Mouse (Mus musculus): ENCODE data around the gene Muc13. TPM values are rescaled to one million over a fixed set of nuclear protein-coding genes. Genes with fewer than 3 reads are reported as not detected.

Muc13 gene
- polyA plus RNA-seq (2015; fragmentation: Nextera tagmentation; extraction: Ambion mirVana), result 1.5 and 3.2 TPM in 2 replicates

DNA sequence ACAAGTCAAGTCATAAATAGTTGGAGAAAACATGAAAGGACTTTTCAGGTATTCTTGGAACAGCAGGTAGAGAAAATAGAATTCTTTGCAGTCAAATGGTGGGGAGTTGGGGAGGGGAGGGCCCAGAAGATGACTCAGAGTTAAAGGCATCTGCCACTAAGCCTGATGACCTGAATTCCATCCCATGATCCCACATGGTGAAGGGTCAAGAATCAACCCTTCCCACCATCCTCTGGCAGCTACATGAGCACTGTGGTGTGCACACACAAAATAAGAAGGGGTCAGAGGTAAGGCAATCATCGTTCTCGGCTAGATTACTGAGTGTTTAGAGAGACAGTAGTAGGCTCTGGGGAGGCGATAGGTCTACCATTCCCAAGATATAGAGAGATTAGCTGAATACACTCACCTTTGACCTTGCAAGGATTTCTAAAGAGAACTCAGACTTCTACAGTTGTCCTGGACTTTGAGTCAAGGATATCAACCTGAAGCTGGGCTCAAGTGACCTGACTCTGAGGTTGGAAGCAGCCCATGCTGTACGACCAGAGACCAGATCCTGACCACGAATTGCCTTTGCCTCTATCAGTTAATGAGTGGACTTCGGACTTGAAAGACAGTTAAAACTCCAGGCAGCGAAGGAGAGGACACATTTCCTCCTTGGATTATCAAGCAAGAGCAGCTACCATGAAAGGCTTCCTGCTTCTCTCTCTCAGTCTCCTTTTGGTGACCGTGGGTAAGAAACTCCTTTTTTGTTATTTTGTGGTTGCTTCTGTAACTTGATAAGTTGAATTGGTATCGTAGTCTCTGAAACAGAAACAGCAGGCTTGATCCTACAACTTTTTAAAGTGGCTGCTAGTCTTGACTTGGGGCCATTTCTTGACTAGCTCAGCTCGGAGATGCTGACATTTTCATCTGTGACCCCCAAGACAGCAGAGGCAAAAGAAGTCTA lies at the start of gene Muc13:
Gene Muc13, plus strand, starts transcription at position 192 of the 946 bp plus-strand sequence.
- 23% methylated on average over 10 of the region's 10 CpGs for WGBS (ENCODE audit: insufficient replicate concordance)
- H3K4me1 ChIP-seq (ENCODE audit: control insufficient read depth, low read depth, low read length), result peaks cover 5% of the 10 kb centered on the region
- H3K27me3 ChIP-seq (ENCODE audit: control insufficient read depth, insufficient read depth, low read depth, low read length), result no peaks in the 10 kb centered on the region
- H3K27ac ChIP-seq (ENCODE audit: low read length), result no peak within 1 kb of the TSS
- no peak for ATAC-seq (ENCODE audit: low read depth)
- no peak within 1 kb of the TSS for H3K9ac ChIP-seq (ENCODE audit: low read depth, low read length)
- no peak within 1 kb of the TSS for H3K4me2 ChIP-seq (ENCODE audit: low read depth, low read length)
- H3K36me3 ChIP-seq (ENCODE audit: control insufficient read depth, insufficient read depth), result no peaks in the 10 kb centered on the region
- H3K9me3 ChIP-seq (replicated peaks; ENCODE audit: control insufficient read depth, low read length), result no peaks in the 10 kb centered on the region
- no peak within 1 kb of the TSS for H3K4me3 ChIP-seq (ENCODE audit: low read depth, low read length)

GRCm38 (mm10) chr16:33744622-33745419 lies 49.0 kb upstream of the Muc13 start:
- no peak for ATAC-seq (ENCODE audit: low read depth)
- Histone ChIP-seq H3K4me1 (ENCODE audit: control insufficient read depth, low read depth, low read length) (no peaks in the 10 kb centered on the region), H3K36me3 (ENCODE audit: control insufficient read depth, insufficient read depth) (no peaks in the 10 kb centered on the region), H3K27me3 (ENCODE audit: control insufficient read depth, insufficient read depth, low read depth, low read length) (no peaks in the 10 kb centered on the region), H3K9me3 (replicated peaks; ENCODE audit: control insufficient read depth, low read length) (no peaks in the 10 kb centered on the region), H3K4me2 (ENCODE audit: low read depth, low read length) (no peak overlapping the region), H3K9ac (ENCODE audit: low read depth, low read length) (no peak overlapping the region), H3K4me3 (ENCODE audit: low read depth, low read length) (no peak overlapping the region), H3K27ac (ENCODE audit: low read length) (no peak overlapping the region)
- 36% methylated on average over 7 of the region's 7 CpGs for WGBS (ENCODE audit: insufficient replicate concordance)

GRCm38 (mm10) chr16:33745457-33745856 lies 48.4 kb upstream of the Muc13 start:
- no peaks in the 10 kb centered on the region for H3K9me3 ChIP-seq (replicated peaks; ENCODE audit: control insufficient read depth, low read length)
- 54% methylated on average over 7 of the region's 7 CpGs for WGBS (ENCODE audit: insufficient replicate concordance)
- no peak overlapping the region for H3K9ac ChIP-seq (ENCODE audit: low read depth, low read length)
- H3K4me1 ChIP-seq (ENCODE audit: control insufficient read depth, low read depth, low read length), result no peaks in the 10 kb centered on the region
- H3K27me3 ChIP-seq (ENCODE audit: control insufficient read depth, insufficient read depth, low read depth, low read length), result no peaks in the 10 kb centered on the region
- ATAC-seq (ENCODE audit: low read depth), result 0 out of 2 replicates have a peak, but pooled peaks have one; percentile 21
- no peak overlapping the region for H3K4me2 ChIP-seq (ENCODE audit: low read depth, low read length)
- no peak overlapping the region for H3K27ac ChIP-seq (ENCODE audit: low read length)
- no peak overlapping the region for H3K4me3 ChIP-seq (ENCODE audit: low read depth, low read length)
- no peaks in the 10 kb centered on the region for H3K36me3 ChIP-seq (ENCODE audit: control insufficient read depth, insufficient read depth)

DNA sequence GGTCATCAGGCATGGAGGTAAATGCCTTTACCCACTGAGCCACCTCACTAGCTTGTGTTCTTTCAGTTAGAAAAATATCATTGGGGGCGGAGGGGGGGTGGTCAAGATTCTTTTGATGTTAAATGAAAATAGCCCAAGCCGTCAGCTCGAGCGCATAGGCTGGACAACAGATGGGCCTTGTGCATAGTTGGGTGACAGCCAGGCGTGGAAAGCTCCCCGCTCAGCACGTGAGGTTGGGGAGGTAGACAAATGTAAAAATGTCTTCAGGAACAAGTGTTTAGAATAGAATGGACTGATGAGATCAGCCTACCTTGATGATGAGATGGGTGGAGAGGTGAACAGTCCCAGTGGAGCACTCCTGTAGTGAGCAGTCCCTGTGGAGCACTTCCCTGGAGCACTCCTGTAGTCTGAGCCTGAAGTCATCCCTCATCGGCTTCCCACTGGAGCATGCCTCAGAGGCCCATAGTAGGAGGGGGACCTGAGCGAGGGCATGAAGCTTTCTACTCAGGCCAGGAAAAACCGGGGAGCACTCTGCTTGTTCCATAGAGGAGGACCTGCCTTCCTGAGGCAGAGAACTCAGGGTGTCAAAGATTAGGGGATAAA lies 47.7 kb upstream of the Muc13 start:
- no peak overlapping the region for H3K9ac ChIP-seq (ENCODE audit: low read depth, low read length)
- H3K36me3 ChIP-seq (ENCODE audit: control insufficient read depth, insufficient read depth), result no peaks in the 10 kb centered on the region
- WGBS (ENCODE audit: insufficient replicate concordance), result 73% methylated on average over 10 of the region's 10 CpGs
- no peak overlapping the region for H3K27ac ChIP-seq (ENCODE audit: low read length)
- H3K4me3 ChIP-seq (ENCODE audit: low read depth, low read length), result no peak overlapping the region
- no peak overlapping the region for H3K4me2 ChIP-seq (ENCODE audit: low read depth, low read length)
- ATAC-seq (ENCODE audit: low read depth), result no peak
- H3K9me3 ChIP-seq (replicated peaks; ENCODE audit: control insufficient read depth, low read length), result no peaks in the 10 kb centered on the region
- H3K27me3 ChIP-seq (ENCODE audit: control insufficient read depth, insufficient read depth, low read depth, low read length), result no peaks in the 10 kb centered on the region
- H3K4me1 ChIP-seq (ENCODE audit: control insufficient read depth, low read depth, low read length), result peaks cover 3% of the 10 kb centered on the region; the same call in 1 of the 2 replicates

DNA sequence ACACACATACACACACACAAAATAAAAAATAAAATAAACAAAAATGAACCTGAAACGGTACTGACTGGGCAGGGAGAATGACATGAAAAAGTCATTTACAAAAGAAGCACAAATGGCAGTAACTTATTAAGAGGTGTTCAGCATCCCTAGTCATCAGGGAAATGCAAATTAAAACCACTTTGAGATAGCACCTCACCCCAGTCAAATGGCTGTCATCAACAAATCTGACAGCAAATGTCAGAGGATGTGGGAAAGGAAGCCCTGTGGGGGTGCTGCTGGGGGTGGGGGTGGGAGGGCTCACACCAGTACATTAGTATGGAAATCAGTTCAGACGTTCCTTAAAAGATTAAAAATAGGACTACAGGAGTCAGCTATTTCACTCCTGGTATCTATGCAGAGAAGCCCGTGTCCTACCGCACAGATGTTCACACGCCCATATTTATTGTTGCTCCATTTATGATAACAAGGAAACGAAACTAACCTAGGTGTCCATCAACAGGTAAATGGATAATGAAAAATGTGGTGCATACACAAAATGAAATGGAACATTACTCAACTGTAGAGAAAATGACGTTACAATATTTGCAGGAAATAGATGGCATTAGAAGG lies 46.4 kb upstream of the Muc13 start:
- no peak for ATAC-seq (ENCODE audit: low read depth)
- Histone ChIP-seq H3K36me3 (ENCODE audit: control insufficient read depth, insufficient read depth) (no peaks in the 10 kb centered on the region), H3K9me3 (replicated peaks; ENCODE audit: control insufficient read depth, low read length) (no peaks in the 10 kb centered on the region), H3K4me3 (ENCODE audit: low read depth, low read length) (no peak overlapping the region), H3K27ac (ENCODE audit: low read length) (no peak overlapping the region), H3K9ac (ENCODE audit: low read depth, low read length) (no peak overlapping the region), H3K4me2 (ENCODE audit: low read depth, low read length) (no peak overlapping the region), H3K4me1 (ENCODE audit: control insufficient read depth, low read depth, low read length) (peaks cover 3% of the 10 kb centered on the region; the same call in 1 of the 2 replicates), H3K27me3 (ENCODE audit: control insufficient read depth, insufficient read depth, low read depth, low read length) (no peaks in the 10 kb centered on the region)
- WGBS (ENCODE audit: insufficient replicate concordance), result 30% methylated on average over 7 of the region's 7 CpGs

- Histone ChIP-seq H3K9me3 (replicated peaks; ENCODE audit: control insufficient read depth, low read length) (no peaks in the 10 kb centered on the region), H3K27me3 (ENCODE audit: control insufficient read depth, insufficient read depth, low read depth, low read length) (no peaks in the 10 kb centered on the region), H3K4me1 (ENCODE audit: control insufficient read depth, low read depth, low read length) (peaks cover 3% of the 10 kb centered on the region; the same call in 1 of the 2 replicates), H3K4me3 (ENCODE audit: low read depth, low read length) (no peak overlapping the region), H3K4me2 (ENCODE audit: low read depth, low read length) (no peak overlapping the region), H3K27ac (ENCODE audit: low read length) (no peak overlapping the region), H3K36me3 (ENCODE audit: control insufficient read depth, insufficient read depth) (no peaks in the 10 kb centered on the region; the same call in 1 of the 2 replicates), H3K9ac (ENCODE audit: low read depth, low read length) (no peak overlapping the region)
- no peak for ATAC-seq (ENCODE audit: low read depth)
- WGBS (ENCODE audit: insufficient replicate concordance), result 67% methylated on average over 2 of the region's 2 CpGs
These were observed 45.8 kb upstream of the Muc13 start for GRCm38 (mm10) chr16:33747994-33748393.

DNA sequence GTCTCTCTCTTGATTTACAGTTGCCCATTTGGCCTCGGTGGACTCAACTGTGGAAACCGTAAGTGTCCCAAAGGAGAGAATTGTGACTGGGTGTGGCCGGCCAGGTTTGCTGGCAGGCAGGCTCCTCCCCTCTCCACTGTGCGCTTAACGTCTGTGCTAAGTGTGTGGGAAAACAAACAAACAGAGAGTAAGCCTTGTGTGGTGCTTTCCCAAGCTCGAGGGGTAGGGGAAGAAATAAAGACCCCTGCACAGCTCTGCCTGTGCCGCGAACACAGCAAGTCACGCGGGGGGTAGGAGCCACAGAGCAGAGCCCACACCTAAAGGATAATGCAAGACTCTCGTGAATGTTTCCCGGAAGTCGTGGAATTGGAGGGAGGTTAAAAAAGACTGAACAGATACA lies 42.7 kb upstream of the Muc13 start:
- Histone ChIP-seq H3K4me2 (ENCODE audit: low read depth, low read length) (peak overlapping the region; percentile 68), H3K27ac (ENCODE audit: low read length) (peak overlapping the region; percentile 72)
- peak; percentile 44 for ATAC-seq (ENCODE audit: low read depth)

GRCm38 (mm10) chr16:33751590-33751989 lies 42.2 kb upstream of the Muc13 start:
- Histone ChIP-seq H3K4me3 (ENCODE audit: low read depth, low read length) (peak overlapping the region; percentile 45), H3K27ac (ENCODE audit: low read length) (peak overlapping the region; percentile 72; the same call in 1 of the 2 replicates), H3K9me3 (replicated peaks; ENCODE audit: control insufficient read depth, low read length) (no peaks in the 10 kb centered on the region), H3K9ac (ENCODE audit: low read depth, low read length) (peak overlapping the region; percentile 38; the same call in 1 of the 2 replicates), H3K4me2 (ENCODE audit: low read depth, low read length) (peak overlapping the region; percentile 68), H3K4me1 (ENCODE audit: control insufficient read depth, low read depth, low read length) (peaks cover 3% of the 10 kb centered on the region), H3K36me3 (ENCODE audit: control insufficient read depth, insufficient read depth) (no peaks in the 10 kb centered on the region; the same call in 1 of the 2 replicates), H3K27me3 (ENCODE audit: control insufficient read depth, insufficient read depth, low read depth, low read length) (no peaks in the 10 kb centered on the region)
- peak; percentile 79 for ATAC-seq (ENCODE audit: low read depth)
- 28% methylated on average over 12 of the region's 12 CpGs for WGBS (ENCODE audit: insufficient replicate concordance)

More for the DNA sequence above, 42.7 kb upstream of the Muc13 start:
- H3K36me3 ChIP-seq (ENCODE audit: control insufficient read depth, insufficient read depth), result no peaks in the 10 kb centered on the region; the same call in 1 of the 2 replicates
- peak overlapping the region; percentile 38 for H3K9ac ChIP-seq (ENCODE audit: low read depth, low read length)
- no peaks in the 10 kb centered on the region for H3K27me3 ChIP-seq (ENCODE audit: control insufficient read depth, insufficient read depth, low read depth, low read length)
- H3K4me3 ChIP-seq (ENCODE audit: low read depth, low read length), result peak overlapping the region; percentile 45
- WGBS (ENCODE audit: insufficient replicate concordance), result 14% methylated on average over 13 of the region's 13 CpGs
- H3K4me1 ChIP-seq (ENCODE audit: control insufficient read depth, low read depth, low read length), result peaks cover 3% of the 10 kb centered on the region; the same call in 1 of the 2 replicates
- H3K9me3 ChIP-seq (replicated peaks; ENCODE audit: control insufficient read depth, low read length), result no peaks in the 10 kb centered on the region

Data from liver, embryonic 16.5 days (tissue).